Mouse (Mus musculus) brain, embryonic 14.5 days (tissue): ENCODE measurements at regions not wholly inside any gene's neighbourhood (a gene's known extent, or its start where the extent isn't known, plus 50 kb on each side); places are given as distances from the start of the nearest gene placed in this dataset.

Source experiments
- DNase-seq: peaks from one replicate; pipeline ENCODE4 v3.0.0-alpha.2; 2011; ENCODE audit warnings: low read depth
- CTCF ChIP-seq: fragments of 200-500 bp; IDR thresholded peaks from 2 replicates; pipeline ENCODE4 v1.5.1; 2012; ENCODE audit warnings: inconsistent platforms, mild to moderate bottlenecking, moderate library complexity, borderline replicate concordance; ENCODE audit not compliant: insufficient read depth, insufficient read length; ENCODE audit errors: extremely low read depth
- POLR2A ChIP-seq: fragments of 200-500 bp; IDR thresholded peaks from 2 replicates; pipeline ENCODE4 v1.6.1; 2012; ENCODE audit warnings: mild to moderate bottlenecking, inconsistent platforms, borderline replicate concordance; ENCODE audit not compliant: poor library complexity, insufficient read depth, insufficient read length, severe bottlenecking; ENCODE audit errors: extremely low read depth

GRCm38 (mm10) chr1:129057182-129057581 is 215.9 kb upstream of the Thsd7b start:
- DNase-seq = peak; percentile 26
- no peak for TF ChIP-seq CTCF
- no peak for TF ChIP-seq POLR2A

- TF ChIP-seq POLR2A (no peak), CTCF (no peak)
- no peak for DNase-seq
Measured at GRCm38 (mm10) chr1:129055252-129055651, 217.8 kb upstream of the Thsd7b start.

- TF ChIP-seq POLR2A (no peak), CTCF (no peak)
- no peak for DNase-seq
Measured at GRCm38 (mm10) chr1:129033707-129034106, 239.4 kb upstream of the Thsd7b start.

- TF ChIP-seq POLR2A (no peak), CTCF (no peak)
- peak; percentile 67 for DNase-seq
Measured at GRCm38 (mm10) chr1:129005899-129006298, 267.2 kb upstream of the Thsd7b start.

- no peak for DNase-seq
- TF ChIP-seq CTCF (no peak), POLR2A (no peak)
Measured at GRCm38 (mm10) chr1:129002286-129002685, 270.8 kb upstream of the Thsd7b start.

- TF ChIP-seq POLR2A (no peak), CTCF (no peak)
Measured at GRCm38 (mm10) chr1:129001766-129002165, 271.3 kb upstream of the Thsd7b start.

GRCm38 (mm10) chr1:128999741-129000517 is 273.2 kb upstream of the Thsd7b start:
- TF ChIP-seq CTCF (no peak), POLR2A (no peak)
- DNase-seq = no peak

More at GRCm38 (mm10) chr1:129001766-129002165, 271.3 kb upstream of the Thsd7b start:
- no peak for DNase-seq

GRCm38 (mm10) chr1:128994655-128995054 is 278.4 kb upstream of the Thsd7b start:
- peak; percentile 54 for DNase-seq
- TF ChIP-seq CTCF (no peak), POLR2A (no peak)

GRCm38 (mm10) chr1:128983411-128983810 is 289.7 kb upstream of the Thsd7b start:
- TF ChIP-seq CTCF (no peak), POLR2A (no peak)
- DNase-seq = peak; percentile 6

GRCm38 (mm10) chr1:128975586-128975985 is 297.5 kb upstream of the Thsd7b start:
- no peak for DNase-seq
- no peak for TF ChIP-seq CTCF
- no peak for TF ChIP-seq POLR2A

- TF ChIP-seq POLR2A (no peak), CTCF (no peak)
- peak; percentile 77 for DNase-seq
Measured at GRCm38 (mm10) chr1:128951436-128951835, 321.7 kb upstream of the Thsd7b start.

GRCm38 (mm10) chr1:128950512-128950911 is 322.6 kb upstream of the Thsd7b start:
- DNase-seq = peak; percentile 30
- TF ChIP-seq POLR2A (no peak), CTCF (no peak)
